Mouse (Mus musculus): ENCODE results near the gene Ulk1.
"Not testable (repeated sequence)": the region's sequence is repeated elsewhere in the genome, so short reads cannot be mapped to it uniquely, and the experiment has no call there.

The Ulk1 gene

DNA sequence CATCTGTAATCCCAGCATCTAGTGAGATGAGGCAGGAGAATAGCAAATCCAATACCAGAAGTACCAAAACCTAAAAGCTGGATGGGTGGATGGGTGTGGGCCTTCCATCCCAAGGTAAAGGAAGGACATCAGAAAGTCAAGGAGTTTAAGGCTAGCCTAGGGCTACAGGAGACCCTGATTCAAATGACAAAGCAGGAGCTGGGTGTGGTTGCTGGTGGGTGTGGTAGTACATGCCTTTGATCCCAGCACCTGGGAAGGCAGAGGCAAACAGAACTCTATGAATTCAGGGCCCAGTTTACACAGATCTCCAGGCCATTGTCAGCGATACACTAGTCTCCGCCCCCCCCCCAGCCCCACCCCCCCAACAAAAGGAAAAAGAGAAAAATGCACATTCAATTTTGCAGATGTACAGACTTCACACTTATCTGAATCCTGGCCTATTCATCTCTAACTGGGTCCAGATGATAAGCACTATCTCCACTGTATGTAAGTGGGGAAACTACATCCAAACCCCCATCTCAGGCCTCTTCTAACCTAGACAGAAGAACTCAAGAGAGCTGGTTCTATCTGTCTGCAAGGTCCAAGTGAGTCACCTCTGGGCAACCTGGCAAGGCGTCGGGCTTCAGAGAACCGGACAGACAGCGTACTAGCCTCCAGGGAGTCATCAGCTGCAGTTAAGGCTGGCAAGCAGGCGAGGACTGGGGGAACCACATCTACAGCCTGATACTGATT, 5.7 kb downstream of the Ulk1 start:
- no peak for DNase-seq

DNA sequence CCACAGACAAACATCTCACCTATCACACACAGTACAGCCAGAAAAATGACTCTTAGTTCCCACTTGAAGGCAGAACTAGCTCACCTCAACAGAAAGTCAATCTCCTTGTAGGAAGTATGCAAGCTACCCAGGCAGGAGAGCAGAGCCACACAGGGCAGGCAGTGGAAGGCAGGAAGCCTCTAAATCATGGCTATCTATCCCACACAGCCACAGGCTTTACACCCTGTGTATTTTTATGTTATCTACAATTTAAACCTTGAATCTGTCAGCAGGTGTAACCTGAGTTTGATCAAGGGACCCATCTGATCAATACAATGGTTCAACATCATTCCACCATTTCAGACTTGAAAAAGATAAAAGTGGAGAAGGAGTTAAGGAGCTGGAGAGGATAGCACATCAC, 7.1 kb downstream of the Ulk1 start:
- peak in 1 of 2 experiments; percentile 9 for DNase-seq

DNA sequence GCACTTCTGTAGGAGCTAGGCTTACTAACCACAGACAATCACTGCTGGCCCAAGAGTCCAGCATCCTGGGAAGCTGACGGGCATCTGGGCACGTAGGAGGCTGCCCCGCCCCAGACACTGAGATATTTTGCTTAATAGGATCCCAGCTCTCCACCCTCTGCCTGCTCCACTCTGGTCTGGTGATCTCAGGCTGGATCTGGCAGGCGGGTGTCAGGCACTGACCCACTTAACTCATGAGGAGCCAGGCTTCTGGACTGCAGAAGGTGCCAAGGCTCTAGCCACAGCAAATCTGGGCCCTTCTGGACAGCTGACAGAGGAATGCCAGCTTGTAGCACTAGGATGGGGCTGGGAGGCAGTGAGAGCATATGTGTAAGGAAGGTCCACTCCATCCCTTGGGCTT, 7.7 kb downstream of the Ulk1 start:
- DNase-seq: peak; percentile 84 to 88

DNA sequence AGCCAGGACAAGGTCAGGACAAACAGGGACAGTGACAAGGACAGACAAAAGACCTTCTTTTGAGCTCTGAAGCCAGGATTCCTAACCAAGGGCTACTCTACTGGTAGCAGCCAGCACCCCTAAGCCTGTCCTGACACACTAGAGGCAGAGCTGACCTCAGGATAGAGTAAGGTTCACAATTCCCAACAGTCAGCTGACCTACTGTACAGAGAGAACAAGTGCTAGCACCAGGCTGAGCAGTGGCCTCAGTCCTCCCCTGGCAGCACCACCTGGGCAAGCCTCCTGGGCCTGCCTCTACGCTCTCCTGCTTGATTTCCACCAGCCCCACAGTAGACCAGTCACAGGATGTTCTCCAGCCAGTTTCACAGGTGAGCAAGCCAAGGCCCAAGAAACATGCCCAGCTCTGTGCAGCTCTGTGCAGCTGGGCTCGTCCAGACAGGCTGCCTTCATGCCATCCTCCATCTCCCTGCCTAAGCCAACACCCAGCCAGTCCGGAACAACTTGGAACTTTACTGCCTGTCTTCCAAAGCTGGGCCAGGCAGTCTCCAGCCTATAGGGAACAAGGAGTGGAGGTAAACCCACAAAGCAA, 8.8 kb downstream of the Ulk1 start:
- peak; percentile 37 to 40 for DNase-seq

DNA sequence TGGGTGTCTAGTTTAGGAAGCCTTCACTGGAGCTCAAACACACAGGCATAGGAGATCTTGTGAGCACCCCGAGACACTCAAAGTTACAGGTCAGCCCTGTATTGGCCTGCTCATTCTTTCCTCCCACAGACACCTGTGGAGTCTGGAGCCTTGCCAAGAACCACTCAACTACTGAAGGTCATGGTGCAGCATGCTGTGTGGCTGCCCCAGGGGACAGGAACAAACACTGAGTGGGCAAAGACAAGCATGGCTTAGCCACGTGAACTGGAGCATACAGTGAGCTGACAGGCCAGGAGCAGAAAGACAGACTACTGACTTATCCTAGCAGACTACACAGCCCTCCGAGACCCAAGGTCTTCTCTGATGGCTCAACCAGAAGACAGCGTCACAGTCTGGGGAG, 12.2 kb downstream of the Ulk1 start:
- peak; percentile 46 to 68 for DNase-seq

DNA sequence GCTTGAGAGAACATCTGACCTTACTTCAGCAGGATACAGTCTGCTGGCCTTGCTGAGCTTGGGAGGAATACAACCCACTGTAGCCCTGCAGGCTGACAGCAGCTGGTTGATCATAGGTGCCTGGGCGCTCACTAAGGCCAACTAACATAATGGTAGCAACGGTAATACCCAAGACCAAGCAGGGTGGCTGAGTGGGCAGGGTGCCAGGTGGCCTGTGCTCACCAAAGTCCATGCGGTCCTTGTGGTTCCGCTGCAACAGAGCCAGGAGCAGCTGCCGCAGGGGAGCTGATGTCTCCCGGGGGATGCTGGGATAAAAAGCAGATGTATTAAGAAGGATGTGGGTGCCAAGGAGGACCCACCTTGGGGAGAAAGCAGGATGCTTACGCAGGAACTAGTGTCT, 15.5 kb downstream of the Ulk1 start:
- peak; percentile 29 to 58 for DNase-seq

DNA sequence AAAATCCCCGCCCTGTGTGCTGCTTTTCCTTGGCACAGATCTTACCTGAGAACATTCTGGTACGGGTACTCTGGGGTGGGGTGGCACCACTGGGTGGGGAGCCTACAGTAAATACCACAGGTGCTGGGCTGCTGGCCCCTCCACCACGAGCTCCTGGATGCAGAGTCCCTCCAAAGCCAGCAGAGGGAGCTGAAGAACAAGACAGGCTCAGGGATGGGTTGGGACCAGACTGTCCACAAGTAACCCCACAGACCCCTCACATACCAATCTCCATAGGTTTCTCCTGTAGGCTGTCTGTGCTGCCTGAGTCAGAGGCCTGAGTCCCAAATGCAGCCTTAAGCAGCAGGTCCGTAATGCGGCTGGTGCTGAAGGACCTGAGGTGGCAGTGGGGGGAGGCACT, 21.2 kb downstream of the Ulk1 start:
- peak; percentile 58 to 65 for DNase-seq

DNA sequence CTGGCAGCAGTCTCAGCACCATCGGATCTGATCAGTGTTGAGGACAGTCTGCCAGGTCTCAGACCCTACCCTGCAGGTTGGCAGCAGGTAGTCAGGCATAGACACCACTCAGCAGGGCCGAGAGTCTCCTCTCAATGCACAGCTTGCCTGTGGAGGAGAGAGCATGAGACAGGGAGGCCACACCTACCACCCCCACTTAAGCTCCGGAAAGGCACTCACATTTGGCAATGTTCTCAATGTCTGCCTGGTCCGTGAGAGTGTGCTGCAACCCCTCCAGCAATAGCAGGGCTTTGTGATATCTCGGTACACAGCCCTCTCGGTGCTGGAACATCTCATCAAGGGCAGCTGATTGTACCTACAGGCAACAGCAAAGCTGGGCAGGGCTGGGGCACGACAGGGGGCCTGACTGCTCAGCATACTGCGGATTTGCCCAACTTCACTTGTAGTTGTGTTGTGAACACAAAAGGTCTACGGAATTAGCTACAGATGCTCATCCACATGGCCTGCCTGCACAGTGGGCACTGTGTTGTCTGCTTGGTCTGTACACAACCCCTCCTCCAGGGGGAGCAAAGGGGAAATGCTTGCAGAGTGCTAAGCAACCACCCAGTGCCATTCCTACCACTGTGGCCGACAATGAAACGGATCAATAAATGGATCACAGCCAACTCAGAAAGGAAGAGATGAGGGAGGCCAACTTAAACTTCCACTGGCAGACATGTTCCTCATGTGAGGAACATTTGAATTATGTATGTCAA, 23.6 kb downstream of the Ulk1 start:
- peak; percentile 52 to 56 for DNase-seq

DNA sequence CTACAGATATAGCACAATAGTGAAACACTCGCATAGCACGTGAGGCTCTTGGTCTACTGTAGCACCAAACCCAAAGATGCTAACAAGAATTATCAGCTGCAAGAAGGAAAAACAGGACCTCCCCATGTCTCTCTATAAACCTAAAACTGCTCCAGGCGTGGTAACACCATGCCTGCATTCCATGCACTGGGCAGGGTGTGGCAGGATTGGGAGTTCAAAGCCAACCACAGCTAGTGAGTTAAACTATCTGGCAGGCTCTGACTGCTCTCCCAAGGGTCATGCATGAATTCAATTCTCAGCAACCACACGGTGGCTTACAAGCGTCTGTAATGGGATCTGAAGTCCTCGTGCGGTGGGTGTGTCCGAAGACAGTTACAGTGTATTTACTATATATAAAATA, 26.7 kb downstream of the Ulk1 start:
- DNase-seq: no peak

DNA sequence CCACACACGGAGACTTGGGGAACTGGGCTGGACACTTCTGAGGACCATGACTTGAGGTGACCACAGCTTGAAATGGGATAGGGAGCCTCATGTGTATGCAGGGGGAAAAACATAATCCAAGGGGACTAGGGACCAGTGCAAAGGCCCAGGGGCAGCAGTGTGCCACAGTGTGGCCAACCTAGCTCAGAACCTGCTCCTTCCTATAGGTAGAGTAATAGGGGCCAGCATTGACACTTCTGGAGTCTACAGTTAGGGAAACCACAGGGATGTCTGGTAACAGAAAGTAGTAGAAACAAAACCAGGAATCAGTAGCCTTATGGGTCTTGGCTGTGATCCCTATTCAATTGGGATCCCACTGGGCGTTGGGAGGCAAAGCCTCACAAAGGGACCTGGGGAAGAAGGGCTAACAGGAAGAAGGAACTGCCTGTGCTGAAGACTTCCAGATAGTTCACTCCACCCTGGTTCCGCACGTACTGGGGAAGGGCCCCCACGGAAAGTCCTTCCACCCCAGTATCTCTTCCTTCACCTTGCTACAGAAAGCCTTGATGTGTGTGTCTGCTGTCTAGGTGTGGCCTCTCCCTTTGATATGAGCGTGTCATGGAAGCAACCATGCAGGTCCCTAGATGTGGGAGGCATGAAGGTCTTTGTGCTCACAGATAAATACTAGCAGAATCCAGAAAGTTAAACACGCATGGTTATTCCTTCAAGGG, 28.2 kb downstream of the Ulk1 start:
- DNase-seq: no peak

DNA sequence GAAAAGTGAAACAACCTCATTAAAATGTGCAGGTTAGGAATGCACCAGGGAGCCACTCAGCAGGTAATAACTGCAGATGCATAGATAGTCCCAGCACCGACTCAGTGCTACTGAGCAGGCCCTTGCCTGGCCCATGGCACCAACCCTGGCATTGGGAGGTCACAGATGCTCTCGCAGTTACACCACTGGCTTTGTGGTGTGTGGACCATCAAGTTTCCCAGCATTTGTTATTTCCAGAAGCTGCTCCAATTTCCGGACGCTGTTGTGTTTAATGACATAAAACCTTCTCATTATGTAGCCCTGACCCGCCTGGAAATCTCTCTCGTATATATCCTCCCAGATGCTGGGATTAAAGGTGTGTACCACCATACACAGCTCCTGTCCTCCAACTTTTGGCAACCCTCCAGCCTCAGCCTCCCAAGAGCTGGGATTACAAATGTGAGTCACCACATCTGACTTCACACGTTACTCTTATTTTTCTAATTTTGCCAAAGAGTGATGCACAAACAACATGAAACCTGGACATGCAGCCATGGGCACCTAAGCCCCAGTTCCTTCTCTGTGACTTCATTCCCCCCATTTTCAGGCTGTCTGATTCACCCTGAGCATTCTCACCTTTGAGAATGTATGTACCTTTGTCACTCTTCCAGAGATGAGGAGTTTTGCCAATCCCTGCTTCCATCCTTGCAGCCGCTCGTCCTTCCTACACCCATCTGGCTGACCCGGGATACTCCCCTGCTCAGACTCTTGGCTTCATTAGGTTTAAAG, 29.0 kb downstream of the Ulk1 start:
- peak in 1 of 2 experiments; percentile 60 for DNase-seq

DNA sequence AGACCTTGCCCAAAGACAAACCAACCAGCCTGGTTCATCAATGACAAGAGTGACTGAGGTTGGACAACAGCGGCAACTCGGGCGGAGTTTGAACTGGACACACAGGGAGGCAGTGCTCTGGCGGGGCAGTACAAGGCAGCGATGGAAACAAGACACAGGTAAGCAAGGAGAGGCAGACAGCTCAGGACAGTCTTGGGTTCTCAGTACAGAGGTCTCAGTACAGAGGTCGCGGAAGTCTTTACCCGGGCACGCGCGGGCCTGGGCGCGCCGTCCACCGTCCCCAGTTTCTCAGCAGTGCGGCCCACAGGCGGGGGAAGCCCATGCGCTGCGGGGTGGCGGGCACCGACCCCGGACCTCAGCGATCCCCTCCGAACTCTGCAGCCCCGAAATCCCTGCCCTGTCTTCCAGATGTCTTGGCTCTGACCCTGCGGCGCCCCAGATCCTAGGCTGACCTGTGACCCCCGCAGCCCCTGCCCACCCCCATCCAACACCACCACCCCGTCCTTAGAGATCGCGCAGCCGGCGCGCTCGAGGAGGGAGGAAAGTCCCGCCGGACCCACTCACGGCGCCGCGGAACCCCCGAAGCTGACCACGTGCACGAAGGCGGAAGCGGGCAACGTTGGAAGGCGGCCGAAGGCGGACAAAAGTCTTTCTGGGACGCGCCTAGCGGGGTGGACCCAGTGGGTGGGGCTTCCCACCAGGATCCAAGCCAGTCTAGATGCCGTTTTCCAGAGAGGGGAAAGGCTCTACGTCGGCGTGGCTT, 29.7 kb downstream of the Ulk1 start, which contains the start of gene Pus1:
Gene Pus1 (minus strand): TSS at position 662 of the 763 bp plus-strand sequence.
- peak; percentile 94 to 97 for DNase-seq

DNA sequence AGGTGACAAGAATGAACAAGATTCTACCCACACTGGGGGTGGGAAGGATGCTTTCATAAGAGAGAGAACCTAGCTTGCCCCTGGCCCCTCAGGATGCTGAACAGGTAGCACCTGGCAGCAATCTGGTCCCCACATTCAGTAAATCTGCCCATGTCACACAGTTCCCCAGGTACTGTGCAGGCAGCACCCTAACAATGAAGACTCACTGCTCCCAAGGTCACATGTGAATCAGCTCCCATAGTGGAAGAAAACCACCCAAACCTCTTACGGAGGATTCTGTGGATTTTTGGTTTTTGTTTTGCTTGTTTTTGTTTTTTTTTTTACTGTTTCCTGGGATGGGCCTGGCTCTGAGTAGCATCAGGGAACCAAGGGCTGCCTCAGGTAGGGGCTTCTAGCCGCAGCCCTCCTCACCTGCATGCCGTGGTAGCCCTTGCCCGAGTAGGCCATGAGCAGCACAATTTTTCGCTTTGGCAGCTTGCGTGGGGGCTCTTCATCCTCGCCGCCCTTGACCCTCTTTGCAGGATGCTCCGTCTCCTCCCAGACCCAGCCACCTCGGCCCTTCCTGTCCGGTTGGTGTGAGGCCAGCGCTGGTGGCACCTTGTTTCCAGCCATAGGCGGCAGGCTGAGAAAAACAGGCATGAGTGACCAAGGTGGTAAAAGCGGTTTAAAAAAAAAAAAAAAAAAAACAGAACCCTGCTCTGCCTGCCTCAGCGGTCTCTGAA, 30.5 kb downstream of the Ulk1 start:
- peak; percentile 27 to 49 for DNase-seq

DNA sequence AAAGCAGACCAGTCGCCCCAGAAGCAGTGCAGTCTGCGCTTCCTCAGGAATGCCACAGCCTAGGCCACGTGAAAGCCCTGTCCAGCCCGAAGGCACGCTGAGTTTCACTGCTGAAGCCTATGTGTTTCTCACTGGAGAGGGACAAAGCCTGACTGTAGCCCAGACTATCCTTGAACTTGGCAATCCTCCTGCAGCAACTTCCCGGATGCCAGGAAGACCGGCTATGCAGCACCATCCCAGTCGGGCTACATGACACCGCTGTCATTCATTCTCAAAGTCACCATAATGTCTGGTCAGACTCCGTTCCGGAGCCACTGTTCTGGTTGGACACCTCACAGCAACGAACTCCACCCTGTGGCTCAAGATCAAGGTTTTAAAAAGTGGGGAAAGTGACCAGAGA, 31.6 kb downstream of the Ulk1 start:
- DNase-seq: no peak

DNA sequence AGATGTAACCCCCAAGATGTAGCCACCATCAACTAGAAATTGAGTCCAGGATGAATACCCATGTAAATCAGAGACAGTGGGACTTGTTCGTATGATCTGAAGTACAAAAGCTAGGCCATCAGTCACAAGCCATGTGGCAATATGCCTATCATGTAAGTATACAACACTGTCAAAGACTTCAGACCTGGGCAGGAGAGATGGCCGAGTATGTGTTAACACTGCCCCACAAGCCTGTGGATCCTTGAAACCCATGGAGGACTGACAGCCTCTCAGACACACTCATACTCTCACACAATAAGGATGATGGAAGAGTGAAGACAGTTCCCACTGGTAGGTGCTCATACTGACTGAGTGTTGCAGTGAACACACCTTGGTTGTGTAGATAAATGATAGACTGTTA, 33.8 kb downstream of the Ulk1 start:
- no peak for DNase-seq

DNA sequence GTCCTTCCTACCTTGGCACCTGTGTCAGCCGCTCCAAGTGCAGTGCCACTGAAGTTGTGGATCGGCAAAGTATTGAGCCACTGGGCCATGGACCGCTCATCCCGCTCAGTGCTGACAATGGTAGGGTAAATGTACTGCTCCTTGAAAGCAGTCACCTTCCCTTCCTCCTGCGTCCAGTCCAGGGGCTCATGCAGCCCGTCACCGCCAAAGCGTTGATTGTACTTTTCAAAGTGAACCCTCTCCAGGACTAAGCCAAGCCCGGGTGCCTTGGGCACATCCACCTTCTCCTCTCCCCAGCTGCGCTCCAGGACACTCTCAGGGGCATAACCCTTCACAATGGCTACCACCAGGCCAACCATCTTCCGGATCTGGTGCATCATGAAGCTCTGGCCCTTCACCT, 35.4 kb downstream of the Ulk1 start:
- DNase-seq: no peak

DNA sequence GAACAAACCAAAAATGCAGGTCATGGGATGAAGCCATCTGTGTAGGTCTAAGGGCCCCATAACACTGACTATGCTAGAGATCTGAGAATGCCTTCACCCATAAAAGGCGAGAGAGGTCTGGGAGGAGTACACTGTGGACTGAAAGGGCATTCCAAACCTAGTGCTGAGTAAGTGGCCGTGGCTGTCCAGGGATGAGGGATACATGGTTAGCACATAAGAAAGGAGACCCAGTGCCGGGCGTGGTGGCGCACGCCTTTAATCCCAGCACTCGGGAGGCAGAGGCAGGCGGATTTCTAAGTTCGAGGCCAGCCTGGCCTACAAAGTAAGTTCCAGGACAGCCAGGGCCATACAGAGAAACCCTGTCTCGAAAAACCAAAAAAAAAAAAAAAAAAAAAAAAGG, 37.0 kb downstream of the Ulk1 start:
- not testable (repeated sequence) for DNase-seq

DNA sequence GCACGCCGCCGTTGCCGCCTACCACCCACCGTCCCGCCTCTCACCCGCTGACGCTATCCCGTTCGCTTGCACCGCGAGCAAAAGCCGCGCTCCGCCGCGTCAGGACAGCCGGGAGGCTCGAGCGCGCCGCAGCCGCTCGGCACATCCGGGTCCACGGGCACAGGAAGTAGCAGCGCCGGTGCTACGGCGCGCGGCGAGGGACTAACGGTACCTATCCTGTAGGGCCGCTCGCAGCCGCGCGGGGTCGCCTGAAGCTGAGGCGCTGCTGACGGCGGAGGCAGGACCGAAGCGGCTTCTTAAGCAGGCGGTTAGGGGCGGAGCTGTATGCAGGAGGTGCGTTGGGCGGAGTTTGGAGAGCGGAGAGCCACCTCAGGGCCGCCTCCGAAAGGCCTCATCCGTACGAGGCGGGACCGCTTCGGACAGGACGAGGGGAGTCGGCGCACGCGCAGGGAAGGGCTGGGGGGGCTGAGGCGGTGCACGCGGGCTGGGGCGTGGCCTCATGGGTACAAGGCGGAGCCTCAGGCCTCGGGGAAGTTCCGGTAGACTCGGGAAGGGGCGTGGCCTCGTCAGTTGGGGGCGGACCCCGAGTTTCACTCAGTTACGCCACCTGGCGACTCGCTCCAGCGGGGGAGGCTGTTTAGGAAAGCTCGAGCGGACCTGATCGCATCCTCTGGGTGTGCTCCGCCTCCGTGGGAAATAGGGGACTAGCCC, 39.3 kb downstream of the Ulk1 start, which contains the start of gene Ep400:
Gene Ep400 (minus strand): TSS at position 270 of the 711 bp plus-strand sequence.
- DNase-seq: peak; percentile 100

DNA sequence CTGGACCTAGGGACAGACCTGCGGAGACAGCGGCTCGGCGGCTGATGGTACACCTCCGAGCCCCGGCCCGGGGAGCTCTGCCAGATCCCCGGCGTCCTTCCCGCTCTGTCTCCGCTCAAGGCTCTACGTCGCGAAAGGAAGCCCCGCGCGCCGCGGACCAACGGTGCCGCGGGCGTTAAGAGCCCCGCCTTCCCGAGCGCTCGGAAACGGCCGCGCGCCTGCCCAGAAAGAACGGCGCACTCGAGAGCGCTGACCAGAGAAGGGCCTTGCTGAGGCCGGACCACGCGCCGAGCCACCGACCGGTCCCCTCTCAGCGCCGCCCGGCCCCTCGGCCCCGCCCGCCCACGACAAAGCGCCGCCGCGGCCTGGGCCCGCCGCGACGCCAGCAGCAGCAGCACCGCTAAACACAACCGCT, 39.9 kb downstream of the Ulk1 start:
- no peak for DNase-seq

DNA sequence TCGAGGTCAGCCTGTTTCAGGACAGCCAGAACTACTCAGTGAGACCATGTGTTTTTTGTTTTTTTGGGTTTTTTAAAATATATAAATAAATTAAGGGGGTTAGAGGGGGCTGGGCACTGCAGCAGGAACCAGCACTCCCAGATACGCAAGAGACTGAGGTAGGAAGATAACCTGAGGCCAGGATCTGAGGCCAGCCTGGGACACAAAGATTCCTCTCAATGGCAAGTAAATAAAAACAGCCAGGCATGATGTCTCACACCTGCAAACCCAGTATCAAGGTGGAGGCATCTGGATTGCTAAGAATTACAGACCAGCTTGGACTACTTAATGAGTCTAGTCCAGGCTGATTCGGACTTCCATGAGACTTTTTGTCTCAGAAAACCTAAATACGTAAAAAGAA, 40.6 kb downstream of the Ulk1 start:
- no peak for DNase-seq

Data from cerebellum, postnatal 25 days (tissue).